Mouse (Mus musculus): ENCODE data around the gene Epm2a.

Gene Epm2a

DNA sequence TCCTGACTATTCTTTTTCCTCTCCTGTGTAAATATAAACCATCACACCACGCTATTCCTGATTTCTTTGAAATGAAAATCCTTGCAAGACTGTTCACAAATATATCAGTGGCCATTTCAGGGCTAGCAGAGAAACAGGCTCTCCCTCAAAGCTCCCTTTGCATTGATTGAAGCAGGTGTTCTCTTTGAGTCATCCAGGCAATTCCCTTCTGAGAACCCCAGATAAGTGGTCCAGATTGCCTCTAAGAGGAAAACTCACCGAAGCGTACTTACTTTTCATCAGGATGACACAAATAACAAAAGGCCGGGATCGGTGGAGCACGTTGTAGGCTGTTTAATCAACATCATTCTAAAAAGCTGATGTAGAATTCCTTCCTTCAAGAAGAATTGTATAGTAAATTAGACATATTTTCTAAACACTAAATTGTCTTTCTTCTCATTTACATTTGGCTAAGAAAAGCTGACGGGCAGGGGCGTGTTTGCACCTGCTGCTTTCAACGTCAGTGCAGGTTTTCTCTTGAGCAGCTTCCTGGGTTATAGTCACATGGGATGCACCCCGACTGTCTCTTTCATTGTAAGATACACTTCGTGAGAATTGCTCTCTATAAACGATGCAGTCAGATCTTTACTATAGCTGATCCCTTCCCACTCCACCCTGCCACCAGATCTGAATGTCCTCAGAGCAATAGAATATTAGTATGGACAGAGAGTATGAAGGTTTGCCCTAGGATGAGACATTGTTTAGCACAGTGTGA lies 86.0 kb downstream of the Epm2a start:
- no peak for DNase-seq (ENCODE audit: low read depth, low spot score)

DNA sequence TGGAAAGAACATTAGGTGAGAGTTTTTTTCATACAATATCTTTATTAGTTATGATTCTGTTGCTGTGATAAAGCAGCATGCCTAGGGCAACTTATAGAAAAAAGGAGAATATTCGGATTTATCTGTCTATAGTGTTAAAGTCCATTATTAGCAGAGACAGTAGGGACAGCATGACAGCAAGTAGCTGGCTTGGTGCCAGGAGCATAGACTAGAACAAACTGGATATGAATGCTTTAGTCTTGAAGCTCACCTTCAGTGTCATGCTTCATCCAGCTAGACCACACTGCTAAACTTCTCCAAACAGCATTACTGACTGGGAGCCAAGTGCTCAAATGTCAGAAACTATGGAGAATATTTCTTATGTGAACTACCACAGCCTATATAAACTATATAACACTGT lies 93.8 kb downstream of the Epm2a start:
- DNase-seq (ENCODE audit: low read depth, low spot score) = no peak

DNA sequence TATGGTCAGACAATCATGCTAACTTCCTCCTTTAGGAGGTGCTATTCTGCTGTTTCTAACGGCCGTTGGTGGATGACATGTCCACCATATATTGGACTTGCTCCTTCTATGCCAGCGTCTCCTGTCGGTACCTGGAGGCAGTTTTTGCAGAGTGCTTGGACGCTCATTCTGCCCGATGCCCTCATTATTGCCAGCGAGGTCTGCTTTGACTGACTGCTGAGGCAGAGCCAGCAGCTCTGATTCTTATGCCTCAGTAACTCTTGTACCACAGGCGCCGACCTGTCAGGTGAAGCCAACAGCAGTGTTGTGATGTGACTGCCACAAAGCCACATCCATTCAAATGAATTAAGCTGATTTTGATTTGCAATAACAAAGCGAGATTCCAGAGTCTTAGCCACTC lies 95.3 kb downstream of the Epm2a start:
- no peak for DNase-seq (ENCODE audit: low read depth, low spot score)

DNA sequence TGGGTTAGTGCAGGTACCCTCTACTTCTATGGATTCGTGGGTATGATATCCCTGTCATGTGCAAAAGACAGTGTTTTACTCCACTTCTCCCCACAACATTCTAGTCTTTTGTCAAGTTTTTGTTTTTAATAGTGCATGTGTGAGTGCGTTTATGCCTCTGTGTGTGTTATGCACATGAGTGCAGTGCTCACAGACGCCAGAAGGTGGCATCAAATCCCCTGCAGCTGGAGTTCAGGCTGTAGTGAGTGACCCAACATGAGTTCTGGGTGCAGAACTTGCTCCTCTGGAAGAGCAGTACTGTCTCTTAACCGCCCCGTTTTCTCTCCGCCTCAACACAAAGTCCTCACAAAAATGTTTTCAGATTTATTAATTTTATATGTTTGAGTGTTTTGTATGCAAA lies 96.1 kb downstream of the Epm2a start:
- no peak for DNase-seq (ENCODE audit: low read depth, low spot score)

DNA sequence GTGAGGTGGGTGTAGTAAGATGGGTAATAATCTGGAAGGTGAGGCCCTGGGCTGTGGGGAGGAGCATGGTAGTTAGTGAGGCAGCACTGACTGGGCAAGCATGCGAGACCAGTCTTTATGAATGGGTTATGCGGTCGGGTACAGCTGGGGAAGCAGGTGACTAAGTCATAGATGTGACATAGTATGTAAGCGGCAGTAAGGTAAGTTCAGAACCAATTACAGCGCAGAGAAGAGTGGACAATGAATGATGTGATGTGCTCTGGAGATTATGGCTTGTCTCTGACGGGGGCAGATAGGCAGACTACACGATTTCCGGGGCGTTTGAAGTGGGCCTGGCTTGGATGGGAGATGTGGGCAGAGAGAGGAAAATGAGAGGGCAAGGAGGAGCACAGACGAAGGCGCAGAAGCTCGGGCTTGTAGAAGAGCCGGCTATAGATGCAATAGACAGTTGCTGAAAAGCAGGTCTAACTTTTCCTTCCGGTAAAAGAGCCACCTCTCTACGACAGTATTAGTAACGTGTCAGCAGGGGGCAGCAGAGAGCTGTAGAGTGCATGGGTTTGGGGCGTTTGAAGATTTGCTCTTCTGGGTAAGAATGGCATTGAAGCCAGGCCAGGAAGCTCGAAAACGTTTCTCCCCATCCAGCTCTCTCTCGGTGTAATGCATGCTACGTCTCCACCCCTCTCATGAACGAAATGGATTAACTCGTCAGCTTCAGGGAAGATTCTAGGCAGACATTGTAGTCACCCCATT lies 106.5 kb downstream of the Epm2a start:
- peak; percentile 71 for DNase-seq (ENCODE audit: low read depth, low spot score)

DNA sequence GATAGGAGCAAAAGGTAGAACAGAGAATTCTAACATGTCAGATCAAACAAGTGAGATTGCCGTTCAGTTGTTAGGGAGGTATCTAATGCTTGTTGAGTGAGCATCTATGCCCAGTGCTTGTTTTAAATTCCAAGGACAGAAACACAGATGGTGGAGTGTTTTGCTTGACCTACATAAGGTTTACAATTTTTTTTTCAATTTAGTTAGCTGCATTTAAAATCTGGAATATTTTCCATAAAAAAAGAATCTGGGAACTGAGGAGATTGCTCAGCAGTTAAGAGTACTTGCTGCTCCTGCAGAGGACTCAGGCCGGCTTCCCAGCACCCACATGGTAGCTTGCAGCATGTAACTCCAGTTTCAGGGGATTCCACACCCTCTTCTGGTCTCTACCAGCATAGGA lies 109.3 kb downstream of the Epm2a start:
- DNase-seq (ENCODE audit: low read depth, low spot score) = no peak

DNA sequence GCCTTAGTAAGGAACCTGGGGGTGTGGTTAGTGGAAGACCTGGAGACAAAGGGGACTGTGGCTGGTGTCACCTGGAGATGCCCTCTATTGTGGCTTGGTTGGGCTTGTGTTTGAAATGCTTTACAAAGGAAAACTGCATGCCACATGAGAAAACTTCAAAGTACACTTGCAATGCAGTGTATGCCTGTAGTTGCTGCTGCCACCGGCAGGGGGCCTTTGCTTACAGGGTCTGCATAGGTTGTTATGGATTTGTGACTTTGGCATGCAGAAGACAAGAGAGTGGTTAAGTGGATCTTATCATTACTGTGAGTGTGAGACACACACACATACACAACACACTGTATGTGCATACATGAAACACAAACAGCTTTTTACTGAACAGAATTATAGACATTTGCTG lies 114.2 kb downstream of the Epm2a start:
- peak; percentile 5 for DNase-seq (ENCODE audit: low read depth, low spot score)

DNA sequence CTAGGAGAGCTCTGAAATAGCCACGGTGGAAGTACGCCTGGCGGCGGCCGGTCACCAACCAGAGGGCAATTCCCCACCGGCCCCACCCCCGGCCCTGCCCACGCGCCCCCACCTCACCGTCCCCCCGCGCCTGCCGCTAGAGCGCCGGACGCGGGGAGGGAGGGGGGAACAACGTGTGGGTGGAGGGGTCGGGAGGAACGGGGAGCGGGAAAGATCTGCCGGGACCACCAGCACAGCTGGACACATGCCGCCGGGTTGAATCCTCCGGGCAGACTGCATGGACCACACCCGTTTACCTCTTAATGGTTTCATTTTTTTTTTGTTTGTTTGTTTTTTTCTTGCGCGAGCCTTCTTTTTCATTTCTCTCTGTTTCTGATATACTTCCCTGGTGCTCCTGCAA lies 148.8 kb downstream of the Epm2a start:
- peak; percentile 96 for DNase-seq (ENCODE audit: low read depth, low spot score)

Measured in CD4-positive, CD25-positive, alpha-beta regulatory T cell, adult 2 months (primary cell).